Mouse (Mus musculus) ES-E14 (cell line): ENCODE results near the gene Smarcd2.

Experiments used
- CHD2 ChIP-seq: IDR thresholded peaks from 2 replicates; pipeline ENCODE4 v1.6.1; 2014; ENCODE audit warnings: mild to moderate bottlenecking, low read depth, low read length, inconsistent platforms
- HCFC1 ChIP-seq: IDR thresholded peaks from 2 replicates; pipeline ENCODE4 v1.6.1; 2012; ENCODE audit warnings: low read length, inconsistent platforms, borderline replicate concordance; ENCODE audit not compliant: insufficient read depth
- MAFK ChIP-seq: IDR thresholded peaks from 2 replicates; pipeline ENCODE4 v1.6.1; 2014; ENCODE audit warnings: mild to moderate bottlenecking, low read depth, low read length, inconsistent platforms; ENCODE audit not compliant: insufficient read depth
- ZC3H11A ChIP-seq: IDR thresholded peaks from 2 replicates; pipeline ENCODE4 v1.6.1; 2012; ENCODE audit warnings: low read depth, mild to moderate bottlenecking, inconsistent platforms, low read length, borderline replicate concordance
- ZNF384 ChIP-seq: IDR thresholded peaks from 2 replicates; pipeline ENCODE4 v1.6.1; 2012; ENCODE audit warnings: low read depth, low read length, inconsistent platforms

- TF ChIP-seq MAFK (peak; percentile 90), HCFC1 (peak; percentile 90), CHD2 (peak; percentile 82), ZC3H11A (no peak), ZNF384 (no peak)
Observed at GRCm38 (mm10) chr11:106255685-106256451, 16.9 kb downstream of the Smarcd2 start, which contains the start of the genes Ftsj3 and Psmc5.
